Mouse (Mus musculus): ENCODE measurements at regions not wholly inside any gene's neighbourhood (a gene's known extent, or its start where the extent isn't known, plus 50 kb on each side); places are given as distances from the start of the nearest gene placed in this dataset.

GRCm38 (mm10) chr9:30770436-30771173, 151.6 kb downstream of the Adamts15 start:
- WGBS, result 79% methylated on average over 8 of the region's 8 CpGs
- Histone ChIP-seq H3K27me3 (ENCODE audit: control insufficient read depth, insufficient read depth, low read length) (no peaks in the 10 kb centered on the region), H3K27ac (ENCODE audit: insufficient read depth, low read length) (no peak overlapping the region), H3K4me1 (ENCODE audit: control insufficient read depth, insufficient read depth, low read length) (no peaks in the 10 kb centered on the region), H3K4me3 (replicated peaks; ENCODE audit: insufficient read depth, low read depth, low read length) (no peak overlapping the region)
- no peak for TF ChIP-seq POLR2A (IDR thresholded peaks at IDR 0.05; ENCODE audit: borderline replicate concordance, insufficient read depth, low read length)
- TF ChIP-seq CTCF (IDR thresholded peaks at IDR 0.05; ENCODE audit: borderline replicate concordance, insufficient read depth, low read depth, low read length), result no peak
- no peak for DNase-seq

- H3K4me1 ChIP-seq (ENCODE audit: control insufficient read depth, insufficient read depth, low read length), result no peaks in the 10 kb centered on the region
- H3K27me3 ChIP-seq (ENCODE audit: control insufficient read depth, insufficient read depth, low read length), result no peaks in the 10 kb centered on the region
- no peak overlapping the region for H3K4me3 ChIP-seq (replicated peaks; ENCODE audit: insufficient read depth, low read depth, low read length)
- DNase-seq, result no peak
- H3K27ac ChIP-seq (ENCODE audit: insufficient read depth, low read length), result no peak overlapping the region
- WGBS, result 61% methylated on average over 4 of the region's 4 CpGs
- TF ChIP-seq CTCF (IDR thresholded peaks at IDR 0.05; ENCODE audit: borderline replicate concordance, insufficient read depth, low read depth, low read length) (no peak), POLR2A (IDR thresholded peaks at IDR 0.05; ENCODE audit: borderline replicate concordance, insufficient read depth, low read length) (no peak)
Measured at GRCm38 (mm10) chr9:30769435-30769729, 152.9 kb downstream of the Adamts15 start.

- WGBS, result 58% methylated on average over 7 of the region's 7 CpGs
Measured at GRCm38 (mm10) chr9:30768665-30769434, 153.4 kb downstream of the Adamts15 start.

GRCm38 (mm10) chr9:30766701-30767100, 155.6 kb downstream of the Adamts15 start:
- WGBS, result 93% methylated on average over 6 of the region's 6 CpGs
- DNase-seq, result no peak
- Histone ChIP-seq H3K27me3 (ENCODE audit: control insufficient read depth, insufficient read depth, low read length) (no peaks in the 10 kb centered on the region), H3K4me3 (replicated peaks; ENCODE audit: insufficient read depth, low read depth, low read length) (no peak overlapping the region), H3K27ac (ENCODE audit: insufficient read depth, low read length) (no peak overlapping the region), H3K4me1 (ENCODE audit: control insufficient read depth, insufficient read depth, low read length) (no peaks in the 10 kb centered on the region)
- no peak for TF ChIP-seq POLR2A (IDR thresholded peaks at IDR 0.05; ENCODE audit: borderline replicate concordance, insufficient read depth, low read length)
- TF ChIP-seq CTCF (IDR thresholded peaks at IDR 0.05; ENCODE audit: borderline replicate concordance, insufficient read depth, low read depth, low read length), result no peak

More at GRCm38 (mm10) chr9:30768665-30769434, 153.4 kb downstream of the Adamts15 start:
- no peaks in the 10 kb centered on the region for H3K27me3 ChIP-seq (ENCODE audit: control insufficient read depth, insufficient read depth, low read length)
- no peak overlapping the region for H3K27ac ChIP-seq (ENCODE audit: insufficient read depth, low read length)
- TF ChIP-seq POLR2A (IDR thresholded peaks at IDR 0.05; ENCODE audit: borderline replicate concordance, insufficient read depth, low read length), result no peak
- no peak for TF ChIP-seq CTCF (IDR thresholded peaks at IDR 0.05; ENCODE audit: borderline replicate concordance, insufficient read depth, low read depth, low read length)
- H3K4me1 ChIP-seq (ENCODE audit: control insufficient read depth, insufficient read depth, low read length), result no peaks in the 10 kb centered on the region
- H3K4me3 ChIP-seq (replicated peaks; ENCODE audit: insufficient read depth, low read depth, low read length), result no peak overlapping the region
- no peak for DNase-seq

- WGBS, result 54% methylated on average over 3 of the region's 3 CpGs
- Histone ChIP-seq H3K4me3 (replicated peaks; ENCODE audit: insufficient read depth, low read depth, low read length) (no peak overlapping the region), H3K27me3 (ENCODE audit: control insufficient read depth, insufficient read depth, low read length) (no peaks in the 10 kb centered on the region), H3K4me1 (ENCODE audit: control insufficient read depth, insufficient read depth, low read length) (no peaks in the 10 kb centered on the region), H3K27ac (ENCODE audit: insufficient read depth, low read length) (no peak overlapping the region)
- TF ChIP-seq CTCF (IDR thresholded peaks at IDR 0.05; ENCODE audit: borderline replicate concordance, insufficient read depth, low read depth, low read length) (no peak), POLR2A (IDR thresholded peaks at IDR 0.05; ENCODE audit: borderline replicate concordance, insufficient read depth, low read length) (no peak)
- DNase-seq, result no peak
Measured at GRCm38 (mm10) chr9:30766171-30766570, 156.1 kb downstream of the Adamts15 start.

- no peak for TF ChIP-seq CTCF (IDR thresholded peaks at IDR 0.05; ENCODE audit: borderline replicate concordance, insufficient read depth, low read depth, low read length)
- TF ChIP-seq POLR2A (IDR thresholded peaks at IDR 0.05; ENCODE audit: borderline replicate concordance, insufficient read depth, low read length), result no peak
- H3K27me3 ChIP-seq (ENCODE audit: control insufficient read depth, insufficient read depth, low read length), result no peaks in the 10 kb centered on the region
- WGBS, result 56% methylated on average over 7 of the region's 7 CpGs
- no peak overlapping the region for H3K4me3 ChIP-seq (replicated peaks; ENCODE audit: insufficient read depth, low read depth, low read length)
- H3K4me1 ChIP-seq (ENCODE audit: control insufficient read depth, insufficient read depth, low read length), result no peaks in the 10 kb centered on the region
- no peak for DNase-seq
- no peak overlapping the region for H3K27ac ChIP-seq (ENCODE audit: insufficient read depth, low read length)
Measured at GRCm38 (mm10) chr9:30765017-30765569, 157.2 kb downstream of the Adamts15 start.

GRCm38 (mm10) chr9:30762913-30763312, 159.3 kb downstream of the Adamts15 start:
- H3K4me1 ChIP-seq (ENCODE audit: control insufficient read depth, insufficient read depth, low read length), result no peaks in the 10 kb centered on the region
- no peak for TF ChIP-seq CTCF (IDR thresholded peaks at IDR 0.05; ENCODE audit: borderline replicate concordance, insufficient read depth, low read depth, low read length)
- TF ChIP-seq POLR2A (IDR thresholded peaks at IDR 0.05; ENCODE audit: borderline replicate concordance, insufficient read depth, low read length), result no peak
- 45% methylated on average over 1 of the region's 1 CpGs for WGBS
- no peak overlapping the region for H3K4me3 ChIP-seq (replicated peaks; ENCODE audit: insufficient read depth, low read depth, low read length)
- no peak overlapping the region for H3K27ac ChIP-seq (ENCODE audit: insufficient read depth, low read length)
- DNase-seq, result peak in 1 of 2 experiments; percentile 12
- no peaks in the 10 kb centered on the region for H3K27me3 ChIP-seq (ENCODE audit: control insufficient read depth, insufficient read depth, low read length)

All from cerebellum, adult 2 months (tissue).